Mouse (Mus musculus): Measurements from ENCODE around the gene Mecom.

The Mecom gene

DNA sequence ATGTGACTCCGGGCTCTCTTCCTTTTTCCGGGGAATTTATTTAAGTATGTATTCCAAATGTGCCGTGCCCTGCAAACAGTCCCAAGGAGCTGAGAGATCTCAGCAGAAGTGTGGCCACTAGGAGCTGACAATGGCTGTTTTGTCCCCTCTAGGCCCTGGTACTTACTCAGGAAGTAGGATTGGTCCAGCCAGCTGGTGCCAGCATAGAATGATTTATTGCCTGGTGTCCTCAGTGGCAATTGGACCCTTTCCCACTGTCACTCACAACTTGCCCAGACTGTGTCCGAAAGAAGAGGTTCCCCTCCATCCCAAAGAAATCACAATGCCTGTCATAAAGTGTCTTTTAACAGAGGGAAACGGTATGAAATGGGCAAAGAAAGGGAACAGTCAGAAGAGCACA lies 340.4 kb downstream of the Mecom start:
- DNase-seq (ENCODE audit: low spot score), result no peak

DNA sequence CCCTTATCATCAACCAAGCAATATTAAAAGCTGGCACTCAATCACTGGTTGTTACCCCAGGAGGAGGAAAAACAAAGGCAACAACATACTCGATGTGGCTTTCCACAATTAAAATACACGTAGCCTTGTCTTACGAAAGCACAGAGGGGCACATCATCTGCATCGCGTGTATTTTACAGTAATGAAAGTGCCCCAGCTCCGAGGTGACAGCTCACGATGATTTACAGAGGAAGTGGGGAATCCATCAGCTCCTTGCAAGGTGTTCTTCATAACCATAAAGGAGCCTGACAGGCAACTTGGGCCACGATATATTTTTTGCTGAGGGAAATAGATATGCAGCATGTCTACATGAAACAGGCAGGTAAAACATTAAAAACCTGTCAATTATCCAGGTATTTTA lies 341.7 kb downstream of the Mecom start:
- DNase-seq (ENCODE audit: low spot score), result no peak

DNA sequence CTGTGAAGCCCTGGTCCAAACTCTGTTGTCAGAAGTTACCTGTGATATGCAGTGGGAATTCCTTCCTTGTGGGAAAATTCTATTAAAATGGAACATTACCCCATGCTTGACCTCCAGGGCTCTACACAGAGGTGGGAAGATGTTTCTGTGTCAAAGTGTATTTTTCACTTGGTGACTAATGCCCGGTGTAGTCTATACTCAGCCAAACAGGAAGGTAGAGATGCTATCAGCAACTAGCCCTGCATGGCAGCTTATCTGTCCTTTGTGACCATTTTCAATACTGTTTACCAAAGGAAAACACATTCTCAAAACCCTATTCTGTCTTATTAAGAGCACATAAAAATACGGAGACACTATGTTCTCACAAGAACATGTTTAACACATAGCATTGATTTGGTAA lies 344.0 kb downstream of the Mecom start:
- DNase-seq (ENCODE audit: low spot score), result no peak

DNA sequence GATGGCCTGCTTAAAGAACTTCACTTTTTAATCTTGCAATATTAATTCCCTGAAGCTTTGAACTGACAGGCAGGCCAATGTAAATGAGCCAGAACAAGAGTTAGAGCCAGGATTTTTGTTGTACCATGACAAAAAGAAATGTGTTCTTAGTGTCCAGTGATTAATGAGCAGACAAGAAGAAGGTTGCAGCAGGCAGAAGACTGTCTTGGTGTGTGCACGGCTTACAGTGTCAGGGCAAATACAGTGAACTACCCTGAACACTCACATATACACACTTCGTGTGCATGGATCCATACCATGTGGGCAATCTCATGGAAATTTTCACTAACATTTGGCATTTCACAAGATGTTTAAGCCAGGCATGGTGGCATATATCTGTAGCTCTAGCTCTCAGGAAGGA lies 349.0 kb downstream of the Mecom start:
- no peak for DNase-seq (ENCODE audit: low spot score)

DNA sequence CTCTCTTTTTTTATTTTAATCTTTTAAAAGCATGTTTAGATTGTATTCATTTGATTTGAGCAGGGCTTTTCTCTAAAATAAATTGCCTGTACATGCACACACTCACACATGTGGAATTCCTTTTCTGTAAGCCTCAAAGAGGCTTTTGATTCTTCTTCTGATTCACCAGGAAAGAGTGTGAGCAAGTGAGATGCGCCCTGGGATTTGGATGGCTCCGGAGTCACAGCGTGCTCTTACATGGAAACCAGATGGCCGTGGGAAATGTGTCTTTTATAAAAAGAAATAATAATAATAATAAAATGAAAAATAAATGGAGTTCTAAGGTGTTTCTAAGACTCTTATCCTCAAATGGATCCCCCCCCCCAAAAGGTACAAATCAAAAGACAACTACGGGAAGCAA lies 349.6 kb downstream of the Mecom start:
- DNase-seq (ENCODE audit: low spot score), result no peak

DNA sequence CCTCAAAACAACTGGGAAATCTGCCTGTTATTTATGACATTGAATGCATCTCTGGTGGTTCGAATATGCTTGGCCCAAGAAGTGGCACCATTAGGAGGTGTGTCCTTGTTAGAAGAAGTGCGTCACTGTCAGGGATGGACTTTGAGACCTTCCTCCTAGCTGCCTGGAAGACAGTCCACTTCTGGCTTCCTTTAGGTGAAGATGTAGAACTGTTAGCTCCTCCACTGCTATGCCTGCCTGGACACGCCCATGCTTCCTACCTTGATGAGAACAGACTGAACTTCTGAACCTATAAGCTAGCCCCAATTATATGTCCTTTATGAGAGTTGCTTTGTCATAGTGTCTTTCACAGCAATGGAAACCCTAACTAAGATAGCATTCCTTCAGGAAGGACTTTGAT lies 352.6 kb downstream of the Mecom start:
- no peak for DNase-seq (ENCODE audit: low spot score)

DNA sequence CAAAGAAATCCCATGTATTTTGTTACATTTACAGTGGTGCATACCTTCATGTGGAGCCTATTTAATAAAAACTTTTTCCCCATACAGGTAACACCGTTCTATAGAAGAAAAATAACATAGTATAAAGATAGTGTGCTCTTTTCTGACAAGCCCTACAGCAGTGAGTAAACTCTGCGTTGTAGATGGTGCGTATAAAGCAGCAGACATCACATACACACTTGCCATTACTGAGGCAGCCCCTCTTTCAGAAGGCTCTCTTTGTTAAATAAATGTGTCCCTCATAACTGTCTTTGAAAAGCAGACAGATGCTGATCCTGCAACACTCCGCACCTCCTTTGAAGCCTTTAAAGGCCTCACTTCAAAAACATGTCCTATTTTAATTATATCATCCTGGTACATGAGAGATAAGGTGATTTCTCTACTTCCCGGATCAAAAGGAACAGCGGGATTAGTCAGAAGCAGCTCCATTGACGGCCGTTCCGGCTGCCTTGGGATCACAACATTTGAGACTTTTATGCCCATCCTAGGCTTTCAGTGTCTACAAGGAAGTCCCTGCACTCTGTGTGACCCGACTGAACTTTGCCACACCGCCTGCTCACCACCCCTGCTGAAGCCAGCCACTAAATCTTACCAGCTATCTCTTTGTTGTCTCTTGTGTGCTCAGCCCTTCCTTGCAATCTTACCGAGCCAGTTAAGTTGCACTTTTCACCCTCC lies 355.4 kb downstream of the Mecom start:
- DNase-seq (ENCODE audit: low spot score), result peak; percentile 80

DNA sequence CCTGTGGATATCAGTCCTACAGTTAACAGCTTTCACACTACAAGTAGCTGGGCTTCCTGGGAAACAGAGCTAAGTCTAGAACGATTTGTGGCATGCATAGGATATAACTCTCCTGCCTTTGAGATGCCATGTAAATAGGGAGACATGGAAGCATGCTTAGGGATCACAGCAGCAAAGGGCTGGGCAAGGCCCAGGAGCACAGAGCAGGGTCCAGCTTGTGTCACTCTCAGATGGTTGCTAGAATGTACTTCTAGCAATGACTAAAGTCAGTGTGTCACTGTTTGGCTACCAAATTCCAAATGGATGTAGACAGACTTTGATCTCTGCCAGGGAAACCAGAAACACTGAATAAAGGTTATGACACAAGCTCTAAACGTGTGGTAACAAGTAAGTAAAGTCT lies 358.5 kb downstream of the Mecom start:
- DNase-seq (ENCODE audit: low spot score), result no peak

DNA sequence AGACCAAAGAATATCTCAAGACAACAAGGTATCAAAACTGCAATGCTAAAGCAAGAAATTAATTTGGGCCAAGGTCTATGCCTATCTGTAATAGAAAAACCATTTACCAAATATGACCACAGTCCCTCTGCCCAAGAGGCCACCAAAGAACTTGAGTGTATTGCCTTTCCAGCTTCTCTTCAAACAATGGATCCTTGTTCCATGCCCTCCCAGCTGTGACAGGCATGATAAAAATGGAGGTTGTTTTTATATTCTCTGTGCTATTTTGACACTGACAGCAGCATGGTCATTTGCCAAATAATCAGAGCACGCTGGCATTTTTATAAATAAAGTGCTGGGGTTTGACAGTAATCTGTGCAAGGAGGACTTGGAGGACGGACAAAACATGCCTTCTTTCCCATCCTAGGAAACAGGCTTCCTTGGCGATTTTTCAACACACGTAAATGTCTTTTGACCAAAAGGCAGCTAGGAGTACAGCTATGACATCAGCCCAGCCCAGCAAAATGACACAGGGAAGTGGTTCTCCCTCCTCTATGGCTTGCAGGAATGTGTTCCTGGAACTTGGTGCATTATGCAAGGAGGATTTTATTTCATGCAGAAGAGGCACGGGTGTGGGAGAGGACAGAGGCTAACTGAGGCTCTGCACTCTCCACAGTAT lies 359.9 kb downstream of the Mecom start:
- DNase-seq (ENCODE audit: low spot score), result no peak

DNA sequence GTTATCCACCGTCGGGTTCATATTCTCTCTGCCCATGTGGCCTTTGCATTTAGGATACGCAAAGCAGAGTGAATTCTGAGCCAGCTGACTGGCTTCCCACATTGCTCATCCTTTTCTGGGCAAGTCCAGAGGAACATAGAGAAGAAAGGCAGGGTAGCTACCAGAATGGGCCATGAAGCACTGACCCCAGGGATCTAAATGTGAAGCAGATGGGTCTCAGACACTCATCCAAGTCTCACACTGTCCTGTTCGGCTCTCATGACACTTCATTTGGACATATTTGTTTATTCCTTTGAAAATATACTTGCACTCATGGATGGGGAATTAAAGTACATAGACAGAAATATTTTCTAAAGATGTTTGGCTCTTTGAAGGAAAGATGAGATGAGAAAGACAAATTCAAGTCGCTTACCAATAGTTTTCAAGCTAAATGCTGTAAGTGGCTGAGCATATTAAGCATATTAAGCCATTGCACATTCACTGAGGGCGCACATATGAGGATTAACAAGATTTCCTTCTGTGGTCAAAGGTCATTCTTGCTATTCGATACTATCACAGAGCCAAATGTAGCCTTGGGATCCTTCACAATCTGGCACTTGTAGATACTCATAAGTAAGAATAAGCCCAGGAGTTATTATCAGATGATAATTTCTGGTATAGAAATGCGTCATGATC lies 365.9 kb downstream of the Mecom start:
- DNase-seq (ENCODE audit: low spot score), result no peak

DNA sequence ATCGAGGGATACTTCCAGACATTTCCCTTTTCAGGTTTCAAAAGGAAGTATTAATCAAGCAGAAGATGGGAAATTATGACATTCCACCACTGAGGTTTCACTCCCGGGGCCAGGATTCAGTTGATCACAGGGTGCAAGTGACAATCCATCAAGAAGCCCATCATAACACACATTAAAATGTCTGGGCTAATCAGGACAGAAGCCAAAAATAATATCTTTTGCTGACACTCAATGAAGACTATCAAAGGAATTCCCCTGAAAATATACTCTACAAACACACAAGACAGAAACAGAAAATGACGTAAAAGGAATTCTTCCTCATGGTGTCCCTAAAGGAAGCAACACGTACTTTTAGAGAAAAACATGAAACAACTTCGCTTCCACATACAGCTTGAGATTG lies 371.2 kb downstream of the Mecom start:
- no peak for DNase-seq (ENCODE audit: low spot score)

DNA sequence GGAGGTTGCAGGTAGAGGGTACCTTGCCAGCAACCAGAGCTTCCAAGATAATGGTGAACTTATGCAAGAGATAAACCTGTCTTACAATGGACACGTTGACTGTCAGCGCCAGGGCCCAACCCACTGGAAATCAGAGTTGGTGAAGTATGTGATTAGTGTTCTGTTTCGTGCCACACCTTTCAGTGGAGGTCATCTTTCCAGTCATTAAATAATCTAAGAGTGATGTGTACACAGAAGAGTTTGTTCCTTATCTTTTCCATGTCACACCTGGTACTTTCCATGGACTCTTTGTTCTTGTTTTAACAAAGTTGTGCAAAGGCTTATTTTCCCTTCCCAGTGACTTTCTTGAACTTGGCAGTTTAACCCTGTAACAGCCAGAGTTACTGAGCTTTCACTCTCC lies 374.0 kb downstream of the Mecom start:
- no peak for DNase-seq (ENCODE audit: low spot score)

DNA sequence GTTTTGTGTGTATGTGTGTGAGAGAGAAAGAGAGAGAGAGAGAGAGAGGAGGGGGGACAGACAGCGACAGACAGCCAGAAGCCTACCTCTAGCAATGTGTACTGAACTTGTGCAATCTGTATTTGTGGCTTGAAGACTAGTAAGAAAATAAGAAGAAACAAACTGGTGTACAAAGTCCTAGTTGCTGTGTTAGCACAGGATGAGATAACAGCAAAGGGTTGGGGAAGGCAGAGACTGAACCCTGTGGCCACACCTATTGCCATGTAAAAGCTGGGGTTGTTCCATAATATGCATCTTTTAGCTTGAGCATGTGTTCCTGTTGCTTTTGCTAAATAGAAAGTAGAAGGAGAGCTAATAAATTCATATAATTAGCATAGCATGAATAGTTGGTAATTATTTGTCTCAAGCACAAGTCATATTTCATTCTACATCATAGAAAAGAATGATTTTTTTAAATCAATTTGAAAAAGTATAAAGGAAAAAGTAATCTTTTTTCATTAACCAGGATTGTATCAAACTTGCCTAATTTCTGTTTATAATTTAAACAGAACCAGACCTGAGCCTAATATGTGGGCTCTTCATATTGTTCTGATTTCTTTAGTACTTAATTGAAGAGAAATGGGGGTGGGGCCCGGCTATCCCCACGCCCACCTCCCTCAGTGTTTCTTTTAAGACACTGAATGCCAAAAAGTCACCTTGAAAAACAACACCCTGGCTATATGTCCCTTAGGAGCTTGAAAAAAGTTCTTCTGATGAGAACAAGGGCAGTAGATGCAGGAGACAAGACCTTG lies 379.2 kb downstream of the Mecom start:
- peak; percentile 26 for DNase-seq (ENCODE audit: low spot score)

DNA sequence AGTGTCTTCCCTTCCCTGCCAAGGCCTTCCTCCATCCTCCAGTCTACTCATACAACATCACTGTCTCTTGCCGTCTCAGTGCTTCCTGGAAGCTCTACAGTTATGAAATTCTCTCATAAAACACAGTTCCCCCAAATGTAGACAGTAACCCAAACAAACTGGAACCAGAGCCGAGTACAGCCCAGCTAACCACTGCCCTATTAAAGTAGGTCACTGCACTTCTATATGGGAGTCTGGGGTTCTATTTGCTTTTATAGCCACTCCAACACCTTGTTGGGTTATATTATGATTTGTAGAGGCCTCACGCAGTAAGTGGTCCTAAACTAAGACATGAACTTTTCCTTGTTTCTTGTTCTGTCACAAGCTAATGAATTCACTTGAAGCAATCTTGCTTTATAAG lies 380.8 kb downstream of the Mecom start:
- DNase-seq (ENCODE audit: low spot score), result no peak

DNA sequence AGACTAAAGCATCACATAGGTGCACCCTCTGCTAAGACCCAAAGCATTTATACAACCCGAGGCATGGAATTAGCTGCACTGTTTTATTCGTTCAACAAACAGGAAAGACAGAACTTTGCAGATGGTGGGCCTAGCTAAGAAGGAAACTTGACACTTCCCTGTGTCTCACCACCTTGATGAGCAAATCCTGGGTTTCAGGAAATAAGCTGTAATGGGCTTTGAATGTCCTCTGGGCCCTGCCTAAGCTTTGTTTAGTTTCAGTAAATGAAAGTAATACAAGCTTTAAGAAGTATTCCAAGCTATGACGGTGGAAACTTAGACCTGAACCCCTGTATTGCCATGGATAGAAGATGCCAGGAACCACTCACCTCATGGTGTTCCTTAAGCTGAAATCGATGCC lies 383.0 kb downstream of the Mecom start:
- no peak for DNase-seq (ENCODE audit: low spot score)

DNA sequence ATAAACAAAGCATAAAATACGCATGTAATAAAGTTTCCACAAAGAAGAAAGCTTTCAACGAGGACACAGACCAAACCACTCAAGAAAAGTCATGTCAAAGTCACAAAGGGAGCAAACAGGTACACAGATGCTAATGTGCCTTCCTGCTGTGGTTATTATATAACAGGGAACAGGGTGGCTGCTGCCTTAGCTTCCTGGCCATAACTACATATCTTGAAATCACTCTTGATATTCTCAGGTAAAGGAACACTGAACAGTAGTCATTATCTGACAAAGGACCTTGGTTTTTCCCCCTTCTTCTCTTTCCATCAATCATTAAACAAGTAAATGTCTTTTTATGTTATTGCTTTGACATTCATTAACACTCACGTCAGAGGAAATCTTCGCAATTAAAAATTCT lies 384.4 kb downstream of the Mecom start:
- no peak for DNase-seq (ENCODE audit: low spot score)

DNA sequence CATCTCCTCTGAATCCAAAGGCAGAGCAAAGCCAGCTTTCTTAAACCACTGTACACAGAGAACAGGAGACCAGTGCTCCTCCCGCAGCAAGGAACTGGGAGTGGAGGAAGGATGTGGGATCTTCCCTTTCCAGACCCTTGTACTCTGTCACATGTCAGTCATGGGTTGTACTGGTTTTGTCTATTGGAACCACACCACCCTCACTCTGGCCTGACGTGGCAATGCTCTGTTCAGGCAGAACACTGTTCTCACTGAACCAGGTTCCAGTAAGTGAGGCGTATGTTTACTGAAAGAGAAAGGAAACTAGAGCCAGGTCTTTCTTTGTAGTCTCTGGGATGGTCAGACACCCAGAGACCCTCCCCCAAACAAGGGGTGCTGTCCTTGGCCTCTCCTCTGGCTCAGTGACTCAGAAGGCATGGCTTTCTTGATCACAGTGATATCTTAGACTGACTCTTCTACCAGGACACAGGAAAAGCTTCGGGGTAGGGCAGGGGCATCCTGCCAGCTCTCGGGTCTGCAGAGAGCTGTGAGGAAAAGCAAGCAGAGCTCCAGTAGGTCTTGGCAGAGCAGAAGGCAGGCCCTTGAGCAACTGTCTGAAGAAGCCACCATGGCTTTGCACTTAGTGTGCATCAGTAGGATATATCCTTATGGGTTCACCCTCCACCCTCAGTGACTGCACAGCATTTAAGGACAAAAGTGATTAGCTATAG lies 386.7 kb downstream of the Mecom start:
- no peak for DNase-seq (ENCODE audit: low spot score)

DNA sequence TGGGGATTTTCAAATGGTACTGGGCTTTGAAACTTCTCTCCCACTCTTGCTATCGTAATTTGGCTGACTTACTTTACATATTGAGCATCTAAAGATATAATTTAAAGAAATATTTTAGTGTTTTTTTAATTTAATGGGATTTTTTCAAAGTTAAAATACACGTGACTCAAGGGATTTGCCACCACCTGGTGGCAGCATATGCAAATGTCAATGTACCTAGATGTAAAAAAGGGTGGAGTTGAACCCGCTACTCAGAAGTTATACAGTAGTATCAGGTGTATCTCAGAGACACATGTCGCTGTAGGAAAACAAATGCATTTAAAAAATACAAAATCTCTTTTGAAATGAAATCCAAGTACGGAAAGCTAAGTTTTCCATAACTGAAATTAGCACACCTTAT lies 387.5 kb downstream of the Mecom start:
- DNase-seq (ENCODE audit: low spot score), result no peak

DNA sequence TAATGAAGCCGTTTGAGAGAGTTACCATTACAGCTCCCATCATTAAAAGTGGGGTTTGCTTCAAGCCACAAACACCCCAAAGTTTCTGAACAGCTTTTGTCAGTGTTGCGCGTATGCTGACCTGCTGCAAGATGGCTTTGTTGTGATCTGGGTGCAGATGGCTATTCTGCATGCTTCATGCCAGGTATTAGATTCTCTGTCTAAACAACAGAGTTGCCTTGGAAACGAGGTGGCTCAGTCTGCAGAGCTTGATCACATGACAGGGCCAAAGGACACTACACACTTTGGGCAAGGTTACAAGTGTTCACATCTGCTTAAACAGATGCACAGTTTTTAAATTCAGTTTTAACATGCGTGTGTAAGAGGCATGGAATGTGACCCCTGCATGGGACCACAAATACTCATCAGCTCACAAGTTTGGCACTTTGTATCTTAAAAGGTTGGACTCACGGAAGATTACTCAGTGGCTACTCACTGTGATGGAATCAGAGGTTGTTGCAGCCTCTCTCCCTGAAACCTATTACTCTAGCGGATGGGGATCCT lies 390.6 kb downstream of the Mecom start:
- DNase-seq (ENCODE audit: low spot score), result no peak

DNA sequence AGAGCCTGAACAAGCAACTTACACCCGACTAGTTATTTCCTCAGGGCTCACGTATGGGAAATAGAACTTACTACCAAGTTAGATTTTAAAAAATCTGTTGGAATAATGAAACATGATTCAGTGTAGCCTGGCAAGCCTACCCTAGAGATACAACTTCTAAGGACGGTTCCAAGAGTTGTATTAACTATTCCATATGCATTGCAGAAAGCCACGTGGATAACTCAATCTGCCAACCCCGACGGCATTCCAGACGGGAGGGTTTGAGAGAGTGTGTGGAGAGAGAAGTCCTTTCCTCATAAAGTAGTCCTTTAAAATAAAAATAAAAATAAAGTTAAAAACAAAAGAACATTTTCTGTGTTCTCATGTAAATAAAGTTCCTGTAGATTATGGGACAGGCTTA lies 393.4 kb downstream of the Mecom start:
- DNase-seq (ENCODE audit: low spot score), result no peak

DNA sequence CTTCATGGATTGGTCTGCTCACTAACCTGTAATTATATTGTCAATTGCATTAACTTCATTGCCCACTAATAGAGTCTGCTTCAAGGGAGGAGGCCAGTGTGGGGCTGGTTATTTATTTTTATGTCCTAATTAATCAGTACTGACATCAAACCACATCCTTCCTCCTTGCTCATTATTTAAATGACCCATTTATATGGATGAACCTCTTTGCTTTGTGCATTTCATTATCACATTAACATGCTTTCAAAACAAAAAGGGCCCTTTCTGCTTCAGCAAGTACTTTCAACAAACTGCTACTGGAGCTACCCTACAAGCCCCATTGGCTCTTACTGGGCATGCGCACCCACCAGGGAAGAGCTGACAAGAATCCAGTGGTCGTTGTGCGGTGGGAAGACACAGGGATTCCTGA lies 393.9 kb downstream of the Mecom start:
- no peak for DNase-seq (ENCODE audit: low spot score)

DNA sequence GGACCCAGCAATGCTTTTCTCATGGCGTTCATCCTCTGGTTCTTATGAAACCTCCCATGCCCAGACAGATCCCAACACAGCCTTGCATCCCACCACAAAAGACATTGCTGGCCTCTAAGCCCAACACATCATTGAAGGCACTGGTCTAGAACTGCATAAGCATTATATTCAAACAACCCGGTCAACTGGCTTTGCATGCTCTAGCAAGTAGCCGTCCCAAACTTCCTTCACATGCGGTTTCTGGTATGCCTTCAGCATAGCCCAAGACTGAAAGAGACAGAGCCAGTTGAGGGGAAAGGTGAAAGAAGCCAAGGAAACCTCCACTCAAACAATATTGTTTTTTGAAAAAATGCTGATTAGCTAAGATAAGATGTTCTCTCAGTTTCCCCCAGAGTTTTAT lies 397.7 kb downstream of the Mecom start:
- DNase-seq (ENCODE audit: low spot score), result no peak
